In the genomic region with DNA sequence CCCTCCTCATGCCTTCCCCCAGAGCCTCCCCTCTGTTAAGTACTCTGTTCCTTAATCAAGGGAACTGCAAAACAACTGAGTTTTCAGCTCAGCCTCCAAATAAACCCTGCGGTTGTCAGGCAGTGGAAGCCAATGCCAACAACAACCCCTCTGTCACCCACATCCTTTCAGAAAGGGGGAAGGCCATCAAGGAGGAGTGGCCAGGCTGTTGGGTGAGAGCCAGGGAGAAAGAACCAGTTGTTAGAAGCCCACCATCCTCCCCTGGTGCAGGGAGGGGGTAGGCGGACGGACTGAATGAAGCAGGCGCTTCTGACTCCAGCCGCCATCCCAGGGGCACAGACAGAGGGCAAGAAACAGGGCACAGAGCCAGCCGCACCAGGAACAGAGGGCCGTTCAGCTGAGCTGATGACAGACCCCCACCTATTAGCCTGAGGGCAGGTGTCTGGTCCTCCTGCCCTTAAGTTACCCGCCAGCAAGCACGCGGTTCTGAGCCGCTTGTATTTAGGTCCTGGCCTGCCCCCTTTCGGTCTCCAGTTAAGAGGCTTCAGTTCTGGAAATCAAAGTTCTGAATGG, we compare ENCODE assay signal across 9 mouse cellular contexts. TPM values are rescaled to one million over a fixed set of nuclear protein-coding genes. Genes with fewer than 3 reads are reported as not detected.
DNase-seq lines count a peak whose midpoint lies in the region; ATAC-seq and TF ChIP-seq lines count a peak whose summit lies in the region.
"Had no signal": no experiment of that assay in that cellular context is flagged by ENCODE, and none has a peak within 500 bp of the region (broad histone marks: within the 10 kb centered on the region; RNA-seq: fewer than 3 reads in every experiment).

No protein-coding gene starts in this region.

- H3K79me2 ChIP-seq in heart, adult 2 months (replicated peaks; ENCODE audit: control insufficient read depth, insufficient read depth, low read length): no peaks in the 10 kb centered on the region

- no peak overlapping the region for H3K27ac ChIP-seq in heart, adult 2 months
- peak overlapping the region; percentile 68 for H3K27ac ChIP-seq in hindbrain, embryonic 12.5 days
- H3K27ac ChIP-seq in neural tube, embryonic 12.5 days: no peak overlapping the region

- H3K9ac ChIP-seq in heart, adult 2 months (ENCODE audit: low read depth, low read length): no peak overlapping the region
- 0 out of 2 replicates have a peak overlapping the region, but pooled peaks have one; percentile 28 for H3K9ac ChIP-seq in hindbrain, embryonic 12.5 days
- H3K9ac ChIP-seq in neural tube, embryonic 12.5 days: no peak overlapping the region

- no peaks in the 10 kb centered on the region for H3K36me3 ChIP-seq in heart, adult 2 months (ENCODE audit: control insufficient read depth, insufficient read depth, low read length)
- H3K36me3 ChIP-seq in hindbrain, embryonic 12.5 days: peaks cover 4% of the 10 kb centered on the region; the same call in 1 of the 2 replicates
- H3K36me3 ChIP-seq in neural tube, embryonic 12.5 days: peaks cover under 1% of the 10 kb centered on the region; the same call in 1 of the 2 replicates

- peak; percentile 88 for ATAC-seq in hindbrain, embryonic 12.5 days (ENCODE audit: low FRiP score)
- peak; percentile 81 for ATAC-seq in neural tube, embryonic 12.5 days (ENCODE audit: low FRiP score, low read depth)

- H3K4me2 ChIP-seq in hindbrain, embryonic 12.5 days (replicated peaks): 0 out of 2 replicates have a peak overlapping the region, but pooled peaks have one; percentile 6
- H3K4me2 ChIP-seq in neural tube, embryonic 12.5 days (replicated peaks): peak overlapping the region; percentile 8; the same call in 1 of the 2 replicates

- H3K27me3 ChIP-seq in heart, adult 2 months (ENCODE audit: control insufficient read depth, insufficient read depth, low read length): peaks cover 6% of the 10 kb centered on the region
- peaks cover 3% of the 10 kb centered on the region; the same call in 1 of the 2 replicates for H3K27me3 ChIP-seq in hindbrain, embryonic 12.5 days
- 0 out of 2 replicates have a peak, but pooled peaks cover 8% of the 10 kb centered on the region for H3K27me3 ChIP-seq in neural tube, embryonic 12.5 days (replicated peaks)

- intact Hi-C loops in heart, adult 2 months (cut with DNase I): no loop called here
- intact Hi-C loops in heart, postnatal 25 days (cut with DNase I): loop anchor here (10.0 kb wide), 1 partner anchor 238 kb away; no protein-coding TSS in a partner anchor

- TF ChIP-seq EP300 in heart, adult 2 months (IDR thresholded peaks at IDR 0.05; ENCODE audit: insufficient read depth, low read depth, low read length): no peak

- TF ChIP-seq POLR2A in heart, adult 2 months (IDR thresholded peaks at IDR 0.05; ENCODE audit: insufficient read depth, low read depth, low read length): no peak

- no peaks in the 10 kb centered on the region for H3K4me1 ChIP-seq in heart, adult 2 months (ENCODE audit: control insufficient read depth, insufficient read depth, low read length)
- H3K4me1 ChIP-seq in hindbrain, embryonic 12.5 days: peaks cover 21% of the 10 kb centered on the region
- H3K4me1 ChIP-seq in neural tube, embryonic 12.5 days: peaks cover 10% of the 10 kb centered on the region; the same call in 1 of the 2 replicates

- no peaks in the 10 kb centered on the region for H3K9me3 ChIP-seq in hindbrain, embryonic 12.5 days (replicated peaks)
- no peaks in the 10 kb centered on the region for H3K9me3 ChIP-seq in neural tube, embryonic 12.5 days
- H3K9me3 ChIP-seq: G1E had no signal

- DNase-seq in heart, adult 2 months: no peak
- DNase-seq in heart, postnatal 25 days (ENCODE audit: low spot score): no peak
- peak; percentile 63 for DNase-seq in retina, postnatal 1 day
- DNase-seq in retina, embryonic 14.5 days (ENCODE audit: low spot score): no peak
- no peak for DNase-seq in natural killer cell, adult 2 months (ENCODE audit: low spot score in 2 of 2)
- DNase-seq in c-Kit-positive CD71-positive TER-119-positive erythroid progenitor cells, embryonic 14.5 days (ENCODE audit: low spot score): no peak

- WGBS in heart, adult 2 months: 57% methylated on average over 12 of the region's 12 CpGs
- WGBS in hindbrain, embryonic 12.5 days: 32% methylated on average over 12 of the region's 12 CpGs
- WGBS in neural tube, embryonic 12.5 days: 42% methylated on average over 12 of the region's 12 CpGs

- peak; percentile 46 for TF ChIP-seq CTCF in heart, adult 2 months (IDR thresholded peaks at IDR 0.05)

- H3K4me3 ChIP-seq in heart, adult 2 months: no peak overlapping the region
- H3K4me3 ChIP-seq in hindbrain, embryonic 12.5 days: no peak overlapping the region
- no peak overlapping the region for H3K4me3 ChIP-seq in neural tube, embryonic 12.5 days

RNA-seq across cellular contexts. Expression of gene Chst5, which starts 2.7 kb away (rescaled TPM):
- not detected for total RNA-seq in heart, adult 2 months (2021)
- not detected in 2 replicates for polyA plus RNA-seq in heart, adult 2 months (2012; rRNA removed)
- total RNA-seq in heart, postnatal 25 days (2021): not detected
- 4.7 and 5.1 TPM in 2 replicates for polyA plus RNA-seq in hindbrain, embryonic 12.5 days (2016; fragmentation: Nextera tagmentation; extraction: Ambion mirVana)
- 4.8 and 4.9 TPM in 2 replicates for polyA plus RNA-seq in neural tube, embryonic 12.5 days (2016; fragmentation: Nextera tagmentation; extraction: Ambion mirVana)
- polyA plus RNA-seq: G1E had no signal

RNA-seq across cellular contexts. Expression of gene Tmem231, which starts 20.7 kb away (rescaled TPM):
- 1 to 10 TPM; 2.1 to 2.6 TPM for total RNA-seq in heart, adult 2 months (2021)
- 2.1 and 3.0 TPM in 2 replicates for polyA plus RNA-seq in heart, adult 2 months (2012; rRNA removed)
- total RNA-seq in heart, postnatal 25 days (2021): 1 to 10 TPM; 1.5 to 2.1 TPM
- 20.4 and 22.4 TPM in 2 replicates for polyA plus RNA-seq in hindbrain, embryonic 12.5 days (2016; fragmentation: Nextera tagmentation; extraction: Ambion mirVana)
- 15.3 and 16.3 TPM in 2 replicates for polyA plus RNA-seq in neural tube, embryonic 12.5 days (2016; fragmentation: Nextera tagmentation; extraction: Ambion mirVana)

RNA-seq across cellular contexts. Expression of gene Gabarapl2, which starts 27.6 kb away (rescaled TPM):
- 100 to 1,000 TPM; 129 to 131 TPM for total RNA-seq in heart, adult 2 months (2021)
- polyA plus RNA-seq in heart, adult 2 months (2012; rRNA removed): 52.2 and 94.2 TPM in 2 replicates
- total RNA-seq in heart, postnatal 25 days (2021): 100 to 1,000 TPM; 123 to 129 TPM
- 327 and 330 TPM in 2 replicates for polyA plus RNA-seq in hindbrain, embryonic 12.5 days (2016; fragmentation: Nextera tagmentation; extraction: Ambion mirVana)
- polyA plus RNA-seq in neural tube, embryonic 12.5 days (2016; fragmentation: Nextera tagmentation; extraction: Ambion mirVana): 377 and 381 TPM in 2 replicates

RNA-seq across cellular contexts. Expression of gene Tmem170, which starts 36.4 kb away (rescaled TPM):
- 1 to 10 TPM; 2.7 to 2.9 TPM for total RNA-seq in heart, adult 2 months (2021)
- 2.1 and 2.9 TPM in 2 replicates for polyA plus RNA-seq in heart, adult 2 months (2012; rRNA removed)
- 1 to 10 TPM; 2.9 to 3.1 TPM for total RNA-seq in heart, postnatal 25 days (2021)
- 7.5 and 8.5 TPM in 2 replicates for polyA plus RNA-seq in hindbrain, embryonic 12.5 days (2016; fragmentation: Nextera tagmentation; extraction: Ambion mirVana)
- 6.0 and 7.8 TPM in 2 replicates for polyA plus RNA-seq in neural tube, embryonic 12.5 days (2016; fragmentation: Nextera tagmentation; extraction: Ambion mirVana)

RNA-seq across cellular contexts. Expression of gene Cfdp1, which starts 58.9 kb away (rescaled TPM):
- 10 to 100 TPM; 32.7 to 34.4 TPM for total RNA-seq in heart, adult 2 months (2021)
- 5.6 and 11.6 TPM in 2 replicates for polyA plus RNA-seq in heart, adult 2 months (2012; rRNA removed)
- total RNA-seq in heart, postnatal 25 days (2021): 10 to 100 TPM; 30.9 to 35.7 TPM
- 192 and 212 TPM in 2 replicates for polyA plus RNA-seq in hindbrain, embryonic 12.5 days (2016; fragmentation: Nextera tagmentation; extraction: Ambion mirVana)
- 177 and 201 TPM in 2 replicates for polyA plus RNA-seq in neural tube, embryonic 12.5 days (2016; fragmentation: Nextera tagmentation; extraction: Ambion mirVana)
